Mouse (Mus musculus): ENCODE results near the gene Pax7. TPM values are rescaled to one million over a fixed set of nuclear protein-coding genes. Genes with fewer than 3 reads are reported as not detected.

Gene Pax7
- polyA plus RNA-seq, 1 experiment from 2014 or later, result 6.5 TPM

DNA sequence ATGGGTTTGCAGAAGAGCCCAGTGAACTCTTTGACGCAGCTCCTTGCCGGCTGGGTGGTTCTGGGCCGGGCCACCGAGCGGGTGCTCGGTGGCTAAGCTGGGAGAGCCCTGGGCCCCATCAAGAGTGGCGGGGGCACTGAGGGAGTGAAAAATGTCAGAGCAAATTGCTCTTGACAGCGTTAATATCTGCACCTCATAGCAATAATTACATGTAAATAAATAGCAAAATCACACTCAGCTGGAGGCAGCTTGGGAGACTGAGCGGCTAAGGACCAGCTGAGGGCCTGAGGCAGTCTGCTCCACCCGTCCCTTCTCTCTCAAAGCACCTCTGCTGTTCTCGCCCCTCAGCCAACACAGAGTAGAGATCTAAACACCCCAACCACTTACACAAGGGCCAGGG lies 72.6 kb downstream of the Pax7 start:
- H3K9ac ChIP-seq (replicated peaks), result no peak overlapping the region
- H3K9me3 ChIP-seq, result no peaks in the 10 kb centered on the region
- H3K36me3 ChIP-seq, result no peaks in the 10 kb centered on the region
- no peak overlapping the region for H3K4me3 ChIP-seq (replicated peaks)
- ATAC-seq, result 0 out of 2 replicates have a peak, but pooled peaks have one; percentile 5
- H3K27ac ChIP-seq, result peak overlapping the region; percentile 82
- H3K4me2 ChIP-seq (replicated peaks), result no peak overlapping the region
- H3K27me3 ChIP-seq, result peaks cover 20% of the 10 kb centered on the region; the same call in 1 of the 2 replicates
- WGBS, result 53% methylated on average over 11 of the region's 11 CpGs
- peaks cover 89% of the 10 kb centered on the region for H3K4me1 ChIP-seq (replicated peaks)

DNA sequence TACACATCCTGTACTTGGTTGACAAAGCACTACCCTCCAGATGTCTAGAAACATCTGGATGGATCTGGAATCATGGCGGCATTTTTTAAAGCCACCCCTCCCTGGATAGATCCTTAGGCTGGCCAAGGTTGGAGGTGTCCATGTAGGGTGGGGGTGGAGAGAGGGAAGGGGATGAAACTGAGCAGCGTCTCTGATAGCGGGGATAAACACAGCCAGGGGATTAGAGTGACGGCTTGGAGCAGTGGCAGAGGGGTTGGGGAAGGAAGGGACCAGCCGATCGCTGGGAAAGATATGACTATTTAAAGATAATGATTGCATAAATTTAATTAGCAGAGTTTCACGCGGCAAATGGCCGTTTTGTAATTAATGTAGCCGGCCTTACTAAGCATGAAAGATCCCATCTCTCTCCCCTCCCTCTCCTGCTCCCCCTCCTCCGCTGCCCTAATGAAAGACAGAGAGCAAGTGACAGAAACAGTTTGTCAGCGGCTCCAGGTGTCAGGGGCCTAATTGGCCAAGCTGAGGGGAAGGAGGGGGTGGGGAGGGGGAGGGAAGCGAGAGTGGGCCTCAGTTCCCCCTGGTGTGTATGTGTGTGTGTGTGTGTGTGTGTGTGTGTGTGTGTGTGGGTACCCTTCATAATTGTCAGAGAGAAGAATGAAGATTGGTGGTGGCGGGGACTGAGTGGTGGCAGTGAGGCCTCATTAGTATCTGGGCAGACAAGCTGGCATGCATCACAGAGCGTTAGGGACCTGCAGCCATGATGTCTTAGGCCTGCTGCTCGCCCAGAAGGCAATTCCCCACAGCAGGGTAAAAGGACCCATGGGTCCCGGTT lies 74.6 kb downstream of the Pax7 start:
- Histone ChIP-seq H3K9me3 (no peaks in the 10 kb centered on the region), H3K4me1 (replicated peaks) (peaks cover 89% of the 10 kb centered on the region), H3K9ac (replicated peaks) (no peak overlapping the region), H3K27ac (peak overlapping the region; percentile 82), H3K4me3 (replicated peaks) (no peak overlapping the region), H3K27me3 (peaks cover 17% of the 10 kb centered on the region; the same call in 1 of the 2 replicates), H3K4me2 (replicated peaks) (peak overlapping the region; percentile 28; the same call in 1 of the 2 replicates), H3K36me3 (no peaks in the 10 kb centered on the region)
- WGBS, result 9% methylated on average over 17 of the region's 17 CpGs
- ATAC-seq, result peak; percentile 57

DNA sequence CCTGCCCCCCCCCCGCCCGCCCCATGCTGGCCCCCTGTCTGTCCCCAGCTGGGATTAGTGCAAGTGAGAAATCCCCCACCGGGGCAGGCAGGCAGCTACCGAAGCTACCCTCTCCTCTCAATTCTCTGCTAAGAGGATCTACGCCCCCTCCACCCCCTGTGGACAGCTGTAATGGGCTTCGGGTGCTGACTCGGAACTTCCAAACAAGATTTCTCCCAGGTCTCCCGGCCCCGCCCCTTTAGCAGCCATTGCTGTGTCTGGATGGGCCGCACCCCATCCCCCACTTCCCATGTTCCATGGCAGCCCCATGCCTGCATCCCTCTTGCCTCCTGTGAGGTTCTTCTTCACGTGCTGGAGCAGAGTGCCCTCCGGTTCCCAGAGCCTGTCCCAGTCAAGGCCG lies 76.4 kb downstream of the Pax7 start:
- Histone ChIP-seq H3K36me3 (no peaks in the 10 kb centered on the region), H3K4me2 (replicated peaks) (0 out of 2 replicates have a peak overlapping the region, but pooled peaks have one; percentile 5), H3K4me1 (replicated peaks) (peaks cover 71% of the 10 kb centered on the region), H3K9ac (replicated peaks) (no peak overlapping the region), H3K27ac (no peak overlapping the region), H3K27me3 (peaks cover 9% of the 10 kb centered on the region; the same call in 1 of the 2 replicates), H3K4me3 (replicated peaks) (no peak overlapping the region), H3K9me3 (no peaks in the 10 kb centered on the region)
- 7% methylated on average over 13 of the region's 13 CpGs for WGBS
- no peak for ATAC-seq

DNA sequence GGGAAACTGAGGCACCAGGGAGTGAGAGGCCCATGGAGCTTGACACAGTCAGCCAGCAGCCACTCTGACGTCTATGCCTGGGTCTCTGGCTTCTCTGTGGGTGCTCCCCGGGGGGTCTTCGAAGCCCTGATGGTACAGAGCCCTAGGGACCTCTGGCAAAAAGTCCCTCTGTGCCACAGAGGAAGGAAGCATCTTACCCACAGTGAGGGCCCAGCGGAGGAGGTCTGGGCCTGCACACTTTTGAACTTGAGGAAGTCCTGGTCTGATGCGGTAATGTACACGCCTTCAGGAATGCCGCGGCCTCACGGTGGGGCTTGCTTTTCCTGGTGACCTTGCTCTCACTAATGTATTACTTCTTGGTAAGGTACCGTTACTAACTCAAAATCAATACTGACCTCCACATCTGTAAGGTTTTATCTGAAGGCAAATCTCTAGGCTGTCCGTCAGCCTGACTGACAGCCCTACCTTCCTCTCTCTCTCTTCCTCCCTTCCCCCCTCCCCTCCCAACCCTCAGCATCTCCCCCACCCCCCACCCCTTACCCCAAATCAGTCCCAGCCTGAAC lies 79.1 kb downstream of the Pax7 start:
- no peak overlapping the region for H3K9ac ChIP-seq (replicated peaks)
- 42% methylated on average over 11 of the region's 11 CpGs for WGBS
- H3K4me2 ChIP-seq (replicated peaks), result no peak overlapping the region
- no peak overlapping the region for H3K4me3 ChIP-seq (replicated peaks)
- H3K27me3 ChIP-seq, result peaks cover 5% of the 10 kb centered on the region; the same call in 1 of the 2 replicates
- peaks cover 45% of the 10 kb centered on the region for H3K4me1 ChIP-seq (replicated peaks)
- H3K9me3 ChIP-seq, result no peaks in the 10 kb centered on the region
- ATAC-seq, result no peak
- 0 out of 2 replicates have a peak overlapping the region, but pooled peaks have one; percentile 15 for H3K27ac ChIP-seq
- H3K36me3 ChIP-seq, result no peaks in the 10 kb centered on the region

DNA sequence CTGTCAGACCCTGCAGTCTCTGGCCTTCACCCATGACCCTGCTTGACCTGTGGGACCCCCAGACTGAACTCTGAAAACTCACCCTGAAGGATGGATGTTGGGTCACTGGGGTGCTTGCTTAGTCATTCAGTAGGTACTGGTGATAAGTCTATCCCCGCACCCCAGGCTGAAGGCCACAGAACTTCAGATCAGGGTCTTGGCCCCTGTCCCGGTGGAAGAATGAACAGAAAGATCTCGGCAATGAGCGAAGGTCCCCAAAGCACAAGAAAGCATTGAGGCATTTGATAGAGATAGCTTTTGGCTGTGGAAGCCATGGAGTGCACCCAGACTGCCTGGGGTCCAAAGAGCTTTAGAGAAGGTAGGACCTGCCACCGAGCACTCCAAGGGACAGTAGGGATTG lies 82.4 kb downstream of the Pax7 start:
- Histone ChIP-seq H3K4me3 (replicated peaks) (no peak overlapping the region), H3K4me2 (replicated peaks) (no peak overlapping the region), H3K9me3 (no peaks in the 10 kb centered on the region), H3K9ac (replicated peaks) (no peak overlapping the region), H3K27me3 (peaks cover 5% of the 10 kb centered on the region; the same call in 1 of the 2 replicates), H3K36me3 (peaks cover 11% of the 10 kb centered on the region), H3K27ac (no peak overlapping the region), H3K4me1 (replicated peaks) (peaks cover 12% of the 10 kb centered on the region; the same call in 1 of the 2 replicates)
- WGBS, result 91% methylated on average over 5 of the region's 5 CpGs
- ATAC-seq, result no peak

DNA sequence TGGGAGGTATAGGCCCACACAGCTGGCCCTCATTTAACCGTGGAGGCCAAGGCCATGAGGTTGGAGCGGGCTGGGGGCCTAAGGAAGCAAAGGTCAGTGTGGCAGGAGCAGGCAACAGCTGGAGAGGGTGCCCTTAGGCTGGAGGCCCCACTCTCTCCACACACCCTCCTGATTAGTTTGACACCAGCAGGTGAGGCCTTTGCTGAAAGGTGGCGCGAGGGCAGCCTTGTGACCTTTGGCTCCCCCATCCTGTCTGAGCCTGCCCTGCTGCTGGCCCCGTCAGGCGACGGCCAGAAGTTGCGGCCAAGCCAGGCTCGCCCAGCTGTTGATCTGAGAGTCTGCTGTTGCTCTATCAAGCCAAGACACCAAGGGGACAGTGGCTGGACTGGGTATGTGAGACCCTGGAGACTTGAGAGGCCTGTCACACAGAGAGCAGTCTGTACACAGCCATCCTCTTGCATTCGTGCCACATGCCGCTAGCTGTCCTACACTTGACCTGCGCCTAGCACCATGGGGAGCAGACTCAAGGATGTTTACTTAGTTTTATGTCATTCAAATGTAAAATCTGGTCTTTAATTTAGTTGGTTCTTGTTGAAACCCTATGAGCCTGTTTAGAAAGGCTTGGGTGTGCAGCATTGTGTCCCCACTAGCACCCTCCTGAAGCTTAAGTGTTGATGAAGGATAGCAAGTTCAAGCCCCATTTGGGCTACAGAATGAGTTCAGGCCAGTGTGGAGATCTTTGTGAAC lies 86.0 kb downstream of the Pax7 start:
- Histone ChIP-seq H3K9ac (replicated peaks) (no peak overlapping the region), H3K4me2 (replicated peaks) (no peak overlapping the region), H3K9me3 (no peaks in the 10 kb centered on the region), H3K27me3 (no peaks in the 10 kb centered on the region), H3K4me3 (replicated peaks) (no peak overlapping the region), H3K27ac (no peak overlapping the region), H3K36me3 (peaks cover 16% of the 10 kb centered on the region), H3K4me1 (replicated peaks) (peaks cover 3% of the 10 kb centered on the region; the same call in 1 of the 2 replicates)
- 68% methylated on average over 12 of the region's 12 CpGs for WGBS
- ATAC-seq, result no peak

DNA sequence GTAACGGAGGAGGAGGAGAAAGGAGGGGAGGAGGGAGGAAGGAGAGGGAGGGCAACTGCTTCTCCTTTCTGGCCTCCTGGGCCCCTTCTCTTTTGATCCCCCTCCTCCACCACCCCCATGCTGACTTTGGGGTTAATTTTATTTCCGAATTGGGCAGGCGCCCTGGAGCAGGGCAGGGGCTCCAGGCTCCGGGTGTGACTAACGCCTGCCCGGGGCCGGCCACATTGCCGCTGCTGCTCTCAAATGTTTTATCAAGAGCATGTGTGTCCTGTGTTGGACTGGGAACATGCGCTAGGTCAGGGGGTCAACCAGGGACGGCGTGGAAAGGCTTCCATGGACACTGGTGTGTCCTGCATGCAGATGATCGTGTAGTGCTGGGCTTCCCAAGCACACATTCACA lies 87.2 kb downstream of the Pax7 start:
- Histone ChIP-seq H3K9ac (replicated peaks) (no peak overlapping the region), H3K4me2 (replicated peaks) (no peak overlapping the region), H3K27me3 (no peaks in the 10 kb centered on the region), H3K4me3 (replicated peaks) (no peak overlapping the region), H3K4me1 (replicated peaks) (peaks cover 3% of the 10 kb centered on the region; the same call in 1 of the 2 replicates), H3K36me3 (peaks cover 16% of the 10 kb centered on the region), H3K9me3 (no peaks in the 10 kb centered on the region), H3K27ac (no peak overlapping the region)
- ATAC-seq, result no peak
- WGBS, result 64% methylated on average over 12 of the region's 12 CpGs

DNA sequence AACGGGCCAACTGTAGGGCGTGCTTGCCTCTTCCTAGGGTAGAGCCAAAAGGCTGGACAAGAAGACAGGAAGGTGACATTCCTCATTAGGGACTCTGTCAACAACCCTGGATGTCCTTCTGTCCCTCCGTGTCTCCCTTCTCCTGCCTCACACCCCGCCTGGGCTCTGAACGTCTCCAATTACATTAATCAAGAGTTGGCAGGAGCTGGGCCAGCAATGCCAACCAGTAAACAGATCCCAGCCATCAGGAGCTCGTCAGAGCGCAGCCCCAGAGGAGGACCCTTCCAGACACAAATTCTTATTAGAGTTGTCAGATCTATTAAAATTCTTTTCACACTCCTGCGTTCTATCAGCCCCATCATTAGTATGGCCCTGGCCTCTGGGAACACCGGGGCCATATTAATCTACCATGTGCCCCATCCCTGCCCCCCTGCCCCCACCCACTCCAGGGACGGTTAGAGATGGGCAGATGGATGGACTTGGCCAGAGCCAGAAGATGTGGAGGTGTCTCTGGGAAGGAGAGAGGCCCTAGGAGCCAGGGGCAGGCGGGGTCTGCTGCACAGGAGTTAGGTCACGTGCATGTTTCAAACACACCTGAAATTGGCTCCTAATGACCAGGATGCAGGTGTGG lies 88.4 kb downstream of the Pax7 start:
- H3K4me1 ChIP-seq (replicated peaks), result peaks cover 3% of the 10 kb centered on the region; the same call in 1 of the 2 replicates
- 70% methylated on average over 12 of the region's 12 CpGs for WGBS

DNA sequence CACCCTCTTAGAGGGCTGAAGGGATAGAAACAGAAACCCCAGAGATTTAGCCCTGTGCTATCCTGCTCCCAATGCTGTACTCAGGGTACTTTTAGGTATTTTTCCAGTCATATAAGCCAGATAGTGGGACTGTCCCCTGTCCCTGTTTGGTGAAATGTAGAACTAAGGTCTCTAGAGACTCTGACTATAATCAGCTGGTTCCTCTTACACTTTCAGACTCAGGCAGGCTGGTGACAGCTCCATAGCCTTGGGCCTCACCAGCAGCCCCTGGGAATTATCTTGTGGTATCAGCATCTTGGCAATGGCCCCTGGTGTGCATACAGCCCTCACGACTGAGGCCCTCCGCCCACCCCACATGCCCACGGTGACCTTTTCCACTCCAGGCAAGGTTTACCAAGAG lies 89.7 kb downstream of the Pax7 start:
- H3K27me3 ChIP-seq, result no peaks in the 10 kb centered on the region
- peaks cover 3% of the 10 kb centered on the region; the same call in 1 of the 2 replicates for H3K4me1 ChIP-seq (replicated peaks)
- H3K4me2 ChIP-seq (replicated peaks), result no peak overlapping the region
- H3K36me3 ChIP-seq, result peaks cover 17% of the 10 kb centered on the region
- no peak overlapping the region for H3K27ac ChIP-seq
- ATAC-seq, result no peak
- no peaks in the 10 kb centered on the region for H3K9me3 ChIP-seq
- H3K4me3 ChIP-seq (replicated peaks), result no peak overlapping the region
- no peak overlapping the region for H3K9ac ChIP-seq (replicated peaks)
- WGBS, result 85% methylated on average over 3 of the region's 3 CpGs

More for the DNA sequence above, 88.4 kb downstream of the Pax7 start:
- H3K9me3 ChIP-seq, result no peaks in the 10 kb centered on the region
- no peak for ATAC-seq
- peaks cover 16% of the 10 kb centered on the region for H3K36me3 ChIP-seq
- no peak overlapping the region for H3K27ac ChIP-seq
- no peaks in the 10 kb centered on the region for H3K27me3 ChIP-seq
- no peak overlapping the region for H3K4me2 ChIP-seq (replicated peaks)
- H3K4me3 ChIP-seq (replicated peaks), result no peak overlapping the region
- no peak overlapping the region for H3K9ac ChIP-seq (replicated peaks)

DNA sequence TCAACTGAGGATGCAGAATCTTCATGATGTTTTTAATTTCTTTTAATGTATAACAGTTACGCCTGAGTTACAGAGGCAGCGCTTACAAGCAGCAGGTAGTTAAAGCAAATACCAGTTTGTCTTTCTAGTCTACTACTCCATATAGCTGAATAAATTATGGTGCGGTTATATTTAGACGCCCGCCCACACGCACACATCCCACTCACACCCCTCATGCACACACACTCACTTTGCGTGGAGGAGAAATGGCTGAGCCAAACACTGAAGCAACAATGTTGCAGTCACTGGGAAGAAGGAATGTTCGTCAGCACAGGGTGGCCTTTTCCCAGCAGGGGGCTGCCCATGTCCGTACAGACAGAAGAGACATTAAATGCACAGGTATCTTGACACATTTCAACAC lies 96.3 kb downstream of the Pax7 start:
- no peak for ATAC-seq
- Histone ChIP-seq H3K27me3 (no peaks in the 10 kb centered on the region), H3K27ac (no peak overlapping the region), H3K36me3 (peaks cover 9% of the 10 kb centered on the region; the same call in 1 of the 2 replicates), H3K9me3 (no peaks in the 10 kb centered on the region), H3K4me3 (replicated peaks) (no peak overlapping the region), H3K4me1 (replicated peaks) (no peaks in the 10 kb centered on the region), H3K9ac (replicated peaks) (no peak overlapping the region), H3K4me2 (replicated peaks) (no peak overlapping the region)
- 95% methylated on average over 9 of the region's 9 CpGs for WGBS

DNA sequence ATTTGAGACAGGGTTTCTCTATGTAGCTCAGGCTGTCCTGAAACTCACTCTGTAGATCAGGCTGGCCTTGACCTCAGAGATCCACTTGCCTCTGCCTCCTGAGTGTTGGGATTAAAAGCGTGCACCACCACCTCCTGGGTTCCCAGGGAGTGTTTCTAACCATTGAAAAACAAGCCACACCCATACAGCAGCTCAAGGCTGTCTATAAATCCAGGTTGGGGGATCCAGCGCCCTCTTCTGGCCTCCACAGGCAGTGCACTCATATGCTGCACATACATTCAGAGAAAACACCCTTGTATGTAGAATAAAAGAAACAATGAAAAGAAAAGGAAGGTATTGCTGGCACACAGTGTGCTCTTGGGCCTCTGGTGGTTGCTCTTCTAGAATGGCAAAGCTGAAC lies 106.2 kb downstream of the Pax7 start:
- Histone ChIP-seq H3K36me3 (no peaks in the 10 kb centered on the region), H3K4me1 (replicated peaks) (peaks cover 5% of the 10 kb centered on the region), H3K4me2 (replicated peaks) (no peak overlapping the region), H3K4me3 (replicated peaks) (no peak overlapping the region), H3K27ac (no peak overlapping the region), H3K27me3 (no peaks in the 10 kb centered on the region), H3K9me3 (no peaks in the 10 kb centered on the region), H3K9ac (replicated peaks) (no peak overlapping the region)
- WGBS, result 53% methylated on average over 2 of the region's 2 CpGs
- no peak for ATAC-seq
